Mouse (Mus musculus): Measurements from ENCODE around the gene Gprin1.
A peak's percentile ranks its signal among the peaks of the same experiment; 100 is the strongest.

DNA sequence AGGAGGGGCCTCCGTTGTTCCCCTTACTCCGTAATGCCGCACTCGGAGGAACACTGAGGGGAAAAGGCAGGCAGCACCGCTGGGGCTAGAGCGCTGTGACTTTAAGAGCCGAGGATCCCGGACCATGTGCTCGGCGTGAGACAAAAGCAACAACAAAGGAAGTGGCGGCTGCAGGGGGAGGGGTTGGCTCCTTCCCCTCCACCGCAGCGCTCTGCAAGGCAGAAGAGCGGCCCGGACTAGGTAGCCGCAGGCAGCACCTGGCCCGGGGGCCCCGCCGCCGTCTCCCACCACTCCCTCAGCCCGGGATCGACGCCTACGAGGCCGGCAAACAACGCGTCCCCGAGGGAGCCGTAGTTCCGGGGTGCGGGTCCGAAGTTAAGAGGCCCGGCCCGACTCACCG lies 62.6 kb downstream of the Gprin1 start:
- TF ChIP-seq CTCF (IDR thresholded peaks at IDR 0.05; ENCODE audit: low read depth, low read length) (no peak), POLR2A (IDR thresholded peaks at IDR 0.05; ENCODE audit: extremely low read depth, insufficient read depth, low read length) (0 out of 2 replicates have a peak, but pooled peaks have one; percentile 7)
